Mouse (Mus musculus): ENCODE results near the gene Eps8l1. TPM values are rescaled to one million over a fixed set of nuclear protein-coding genes. Genes with fewer than 3 reads are reported as not detected.

Gene Eps8l1
- total and polyA plus RNA-seq, 3 experiments, result 4.2 to 8.4 (median 6.0) TPM

DNA sequence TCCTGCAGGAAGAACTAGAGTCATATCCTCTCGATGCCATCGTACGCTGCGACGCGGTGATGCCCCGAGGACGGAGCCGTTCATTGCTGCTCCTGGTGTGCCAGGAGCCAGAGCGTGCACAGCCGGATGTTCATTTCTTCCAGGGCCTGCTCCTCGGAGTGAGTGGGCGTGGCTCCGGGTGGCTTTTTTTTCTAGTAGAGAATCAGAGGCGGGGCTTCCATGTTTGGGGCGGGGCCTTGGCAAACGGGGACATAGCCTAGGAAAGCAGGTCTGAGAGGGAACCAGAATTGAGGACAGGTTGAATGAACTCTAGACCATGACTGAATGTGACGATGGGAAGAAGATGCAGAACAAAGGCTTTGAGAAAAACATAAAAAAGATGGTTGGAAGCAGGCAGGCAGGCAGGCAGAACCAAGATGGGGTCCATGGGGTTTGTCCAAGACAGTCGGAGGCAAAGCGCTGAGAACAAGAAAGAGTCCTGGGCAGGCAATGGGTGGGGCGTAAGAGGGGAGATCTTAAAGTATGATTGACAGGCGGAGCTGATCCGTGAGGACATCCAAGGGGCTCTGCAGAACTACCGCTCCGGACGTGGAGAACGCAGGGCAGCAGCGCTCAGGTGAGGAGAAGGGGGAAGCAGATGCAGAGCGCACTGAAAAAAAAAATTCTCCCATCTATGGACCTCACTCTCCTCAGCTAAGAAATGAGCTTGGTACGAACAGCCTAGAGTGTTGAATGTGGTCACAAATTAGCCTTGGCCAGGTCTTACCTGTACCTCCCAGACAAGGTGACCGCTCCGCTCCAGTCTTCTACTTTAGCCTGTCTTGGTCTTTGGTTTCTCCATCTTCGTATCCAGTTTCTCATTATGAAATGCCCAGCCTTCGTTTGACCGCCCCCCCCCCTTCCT lies 10.1 kb downstream of the Eps8l1 start:
- Histone ChIP-seq H3K27ac (ENCODE audit: insufficient read depth, low read depth) (no peak overlapping the region), H3K79me2 (replicated peaks; ENCODE audit: control insufficient read depth, extremely low read depth, insufficient read depth, poor library complexity, severe bottlenecking) (no peaks in the 10 kb centered on the region), H3K36me3 (replicated peaks in 1 of 2; ENCODE audit: control insufficient read depth in 1 of 2, insufficient read depth in 1 of 2, low read length in 1 of 2) (peaks cover 30 to 72% of the 10 kb centered on the region in 2 experiments), H3K27me3 (replicated peaks) (no peaks in the 10 kb centered on the region), H3K9me3 (replicated peaks; ENCODE audit: low read length) (no peaks in the 10 kb centered on the region), H3K9ac (ENCODE audit: insufficient read depth, low read depth) (no peak overlapping the region), H3K4me2 (ENCODE audit: insufficient read depth, low read depth, poor library complexity, severe bottlenecking) (no peak overlapping the region), H3K4me1 (ENCODE audit: control insufficient read depth in 1 of 2, insufficient read depth in 2 of 2) (no peaks in the 10 kb centered on the region), H3K4me3 (replicated peaks in 1 of 3; ENCODE audit: low read depth in 2 of 3, low read length in 2 of 3, poor library complexity in 1 of 3) (no peak overlapping the region)
- dilution Hi-C loops (cut with MboI; ENCODE audit: extremely low pct_ligation_motif_present, extremely low pct_unique_long_range_greater_than_20kb, low sequenced_read_pairs), result no loop called here
- in situ Hi-C loops (cut with MboI; ENCODE audit: low pct_ligation_motif_present, low pct_unique_long_range_greater_than_20kb, low sequenced_read_pairs), result no loop called here
- TF ChIP-seq RCOR1 (conservative IDR thresholded peaks at IDR 0.05; ENCODE audit: low read depth, low read length), result no peak
- no peak for TF ChIP-seq ELF1 (IDR thresholded peaks at IDR 0.05; ENCODE audit: low read depth, low read length)
- TF ChIP-seq MAX (IDR thresholded peaks at IDR 0.05; ENCODE audit: low read length), result no peak
- TF ChIP-seq TBP (conservative IDR thresholded peaks at IDR 0.05; ENCODE audit: low read depth, low read length), result no peak
- no peak for TF ChIP-seq SMC3 (IDR thresholded peaks at IDR 0.05; ENCODE audit: low read depth, low read length)
- no peak for TF ChIP-seq MEF2A (IDR thresholded peaks at IDR 0.05; ENCODE audit: borderline replicate concordance, low read depth, low read length)
- TF ChIP-seq POLR2AphosphoS2 (IDR thresholded peaks at IDR 0.05; ENCODE audit: low read depth, low read length), result no peak
- TF ChIP-seq ZC3H11A (IDR thresholded peaks at IDR 0.05; ENCODE audit: low read depth, low read length), result no peak
- TF ChIP-seq HCFC1 (IDR thresholded peaks at IDR 0.05; ENCODE audit: low read depth, low read length), result no peak
- no peak for TF ChIP-seq CTCF (conservative IDR thresholded peaks at IDR 0.05 in 1 of 2, IDR thresholded peaks at IDR 0.05 in 1 of 2; ENCODE audit: low read depth in 2 of 2, low read length in 2 of 2)
- TF ChIP-seq SIN3A (IDR thresholded peaks at IDR 0.05; ENCODE audit: low read length), result no peak
- no peak for TF ChIP-seq RAD21 (IDR thresholded peaks at IDR 0.05; ENCODE audit: low read depth, low read length)
- TF ChIP-seq ZNF384 (IDR thresholded peaks at IDR 0.05; ENCODE audit: low read depth, low read length), result no peak
- TF ChIP-seq PAX5 (IDR thresholded peaks at IDR 0.05; ENCODE audit: low read length), result no peak
- no peak for TF ChIP-seq ZMIZ1 (IDR thresholded peaks at IDR 0.05; ENCODE audit: low read depth, low read length)
- DNase-seq (ENCODE audit: extremely low read depth), result no peak

DNA sequence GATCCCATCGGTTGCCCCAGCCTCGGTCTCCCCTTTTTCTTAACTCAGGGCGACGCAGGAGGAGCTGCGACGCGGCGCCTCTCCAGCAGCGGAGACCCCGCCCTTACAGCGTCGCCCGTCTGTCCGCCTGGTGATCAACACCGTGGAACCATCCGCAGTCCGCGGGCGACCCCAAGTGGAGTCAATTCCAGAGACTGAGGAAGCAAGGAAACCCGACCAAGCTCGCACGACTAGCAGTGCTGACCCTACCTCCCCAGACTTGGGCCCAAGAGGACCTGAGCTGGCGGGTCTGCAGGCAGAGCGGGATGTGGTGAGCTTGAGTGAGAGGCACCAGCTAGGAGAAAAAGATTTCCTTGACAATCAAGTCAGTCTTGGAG lies 10.7 kb downstream of the Eps8l1 start:
- no peaks in the 10 kb centered on the region for H3K27me3 ChIP-seq (replicated peaks)
- no peak for TF ChIP-seq USF2 (conservative IDR thresholded peaks at IDR 0.05; ENCODE audit: low read depth, low read length)
- peaks cover 30 to 73% of the 10 kb centered on the region in 2 experiments for H3K36me3 ChIP-seq (replicated peaks in 1 of 2; ENCODE audit: control insufficient read depth in 1 of 2, insufficient read depth in 1 of 2, low read length in 1 of 2)
- no peak overlapping the region for H3K4me3 ChIP-seq (replicated peaks in 1 of 3; ENCODE audit: low read depth in 2 of 3, low read length in 2 of 3, poor library complexity in 1 of 3)
- no peaks in the 10 kb centered on the region for H3K79me2 ChIP-seq (replicated peaks; ENCODE audit: control insufficient read depth, extremely low read depth, insufficient read depth, poor library complexity, severe bottlenecking)
- in situ Hi-C loops (cut with MboI; ENCODE audit: low pct_ligation_motif_present, low pct_unique_long_range_greater_than_20kb, low sequenced_read_pairs), result no loop called here
- no peaks in the 10 kb centered on the region for H3K4me1 ChIP-seq (ENCODE audit: control insufficient read depth in 1 of 2, insufficient read depth in 2 of 2)
- H3K27ac ChIP-seq (ENCODE audit: insufficient read depth, low read depth), result no peak overlapping the region
- DNase-seq (ENCODE audit: extremely low read depth), result no peak
- no peak overlapping the region for H3K4me2 ChIP-seq (ENCODE audit: insufficient read depth, low read depth, poor library complexity, severe bottlenecking)
- H3K9ac ChIP-seq (ENCODE audit: insufficient read depth, low read depth), result no peak overlapping the region
- dilution Hi-C loops (cut with MboI; ENCODE audit: extremely low pct_ligation_motif_present, extremely low pct_unique_long_range_greater_than_20kb, low sequenced_read_pairs), result no loop called here
- H3K9me3 ChIP-seq (replicated peaks; ENCODE audit: low read length), result no peaks in the 10 kb centered on the region

All from CH12.LX (cell line).